Mouse (Mus musculus) brain, embryonic 14.5 days (tissue): ENCODE data around the gene Gatb.

Source experiments
- CTCF ChIP-seq: fragments of 200-500 bp; IDR thresholded peaks from 2 replicates; pipeline ENCODE4 v1.5.1; 2012; ENCODE audit warnings: inconsistent platforms, mild to moderate bottlenecking, moderate library complexity, borderline replicate concordance; ENCODE audit not compliant: insufficient read depth, insufficient read length; ENCODE audit errors: extremely low read depth
- POLR2A ChIP-seq: fragments of 200-500 bp; IDR thresholded peaks from 2 replicates; pipeline ENCODE4 v1.6.1; 2012; ENCODE audit warnings: mild to moderate bottlenecking, inconsistent platforms, borderline replicate concordance; ENCODE audit not compliant: poor library complexity, insufficient read depth, insufficient read length, severe bottlenecking; ENCODE audit errors: extremely low read depth

- TF ChIP-seq CTCF (no peak), POLR2A (no peak)
These were observed 33.8 kb downstream of the Gatb start for GRCm38 (mm10) chr3:85607753-85608152.
